Mouse (Mus musculus): ENCODE results near the gene Tubg1.

DNA sequence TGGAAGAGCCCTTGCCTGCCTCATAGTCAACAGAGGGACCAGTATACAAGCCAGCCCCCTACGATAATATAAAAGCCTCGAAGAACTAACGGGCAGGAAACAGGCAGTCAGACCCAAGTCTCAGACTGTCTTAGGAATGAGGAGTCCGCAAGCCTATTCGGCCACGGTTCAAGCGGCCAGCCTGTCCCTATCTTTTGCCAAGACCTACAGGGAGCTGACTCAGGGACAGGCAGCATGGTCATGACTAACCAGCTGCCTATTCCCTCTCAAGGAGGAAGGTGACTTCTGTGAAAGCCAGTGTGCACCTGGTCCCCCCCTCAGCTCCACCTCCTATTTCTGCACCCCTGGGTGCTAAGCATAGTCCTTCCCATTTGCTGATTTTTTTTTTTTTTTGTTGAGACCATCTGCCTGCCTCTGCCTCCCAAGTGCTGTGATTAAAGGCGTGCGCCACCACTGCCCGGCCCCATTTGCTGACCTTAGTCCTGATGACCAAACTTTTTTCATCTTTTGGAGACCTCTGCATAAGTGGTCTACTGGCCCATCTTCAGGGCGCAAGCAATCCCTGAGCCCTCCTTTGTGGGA is 9.3 kb downstream of the Tubg1 start:
- TF ChIP-seq POLR2A (IDR thresholded peaks at IDR 0.05; ENCODE audit: extremely low read depth, insufficient read depth, low read length) (no peak), CTCF (IDR thresholded peaks at IDR 0.05; ENCODE audit: low read depth, low read length) (no peak)
